12 mouse cellular contexts compared by ENCODE assay signal in genomic region chr19:41344666-41345027, GRCm38 (mm10). TPM values are rescaled to one million over a fixed set of nuclear protein-coding genes. Genes with fewer than 3 reads are reported as not detected.
A peak's percentile ranks its signal among the peaks of the same experiment; 100 is the strongest.
DNase-seq lines count a peak whose midpoint lies in the region; ATAC-seq and TF ChIP-seq lines count a peak whose summit lies in the region.
"Had no signal": no experiment of that assay in that cellular context is flagged by ENCODE, and none has a peak within 500 bp of the region (broad histone marks: within the 10 kb centered on the region; RNA-seq: fewer than 3 reads in every experiment).

No protein-coding gene starts in this region.

- dilution Hi-C loops in CH12.LX (cut with MboI; ENCODE audit: extremely low pct_ligation_motif_present, extremely low pct_unique_long_range_greater_than_20kb, low sequenced_read_pairs) = no loop called here

- no peak for TF ChIP-seq POLR2A in CH12.LX (IDR thresholded peaks at IDR 0.05; ENCODE audit: low read depth, low read length)

- H3K9ac ChIP-seq in kidney, postnatal 0 days (ENCODE audit: low read depth, low read length) = no peak overlapping the region
- peak overlapping the region; percentile 65 for H3K9ac ChIP-seq in CH12.LX (ENCODE audit: insufficient read depth, low read depth)
- peak overlapping the region; percentile 26; the same call in 1 of the 2 replicates for H3K9ac ChIP-seq in liver, postnatal 0 days (replicated peaks)
- H3K9ac ChIP-seq: heart, embryonic 13.5 days; midbrain, embryonic 12.5 days had no signal

- H3K4me2 ChIP-seq in kidney, postnatal 0 days (ENCODE audit: low read length) = no peak overlapping the region
- peak overlapping the region; percentile 78 for H3K4me2 ChIP-seq in CH12.LX (ENCODE audit: insufficient read depth, low read depth, poor library complexity, severe bottlenecking)
- H3K4me2 ChIP-seq in liver, postnatal 0 days (ENCODE audit: low read depth, low read length) = peak overlapping the region; percentile 60
- H3K4me2 ChIP-seq: midbrain, embryonic 12.5 days had no signal

- TF ChIP-seq CTCF in kidney, postnatal 0 days (IDR thresholded peaks at IDR 0.05; ENCODE audit: low read depth) = no peak
- TF ChIP-seq CTCF in CH12.LX (conservative IDR thresholded peaks at IDR 0.05 in 1 of 2, IDR thresholded peaks at IDR 0.05 in 1 of 2; ENCODE audit: low read depth in 2 of 2, low read length in 2 of 2) = no peak
- no peak for TF ChIP-seq CTCF in liver, postnatal 0 days (IDR thresholded peaks at IDR 0.05; ENCODE audit: low read depth)

- no peak for TF ChIP-seq EP300 in CH12.LX (IDR thresholded peaks at IDR 0.05; ENCODE audit: low read length)
- TF ChIP-seq EP300 in liver, postnatal 0 days (IDR thresholded peaks at IDR 0.05; ENCODE audit: low read depth) = no peak

- no peak for ATAC-seq in kidney, postnatal 0 days (replicated peaks; ENCODE audit: low FRiP score, low read depth)
- ATAC-seq in liver, postnatal 0 days = no peak
- ATAC-seq in frontal cortex, adult (ENCODE audit: low TSS enrichment) = no peak

- no peak overlapping the region for H3K4me3 ChIP-seq in kidney, postnatal 0 days (replicated peaks; ENCODE audit: low read depth, low read length)
- peak overlapping the region in 2 of 3 experiments; percentile 15 to 46 for H3K4me3 ChIP-seq in CH12.LX (replicated peaks in 1 of 3; ENCODE audit: low read depth in 2 of 3, low read length in 2 of 3, poor library complexity in 1 of 3)
- peak overlapping the region; percentile 4; the same call in 1 of the 2 replicates for H3K4me3 ChIP-seq in liver, postnatal 0 days (ENCODE audit: low read depth, low read length)
- H3K4me3 ChIP-seq: heart, embryonic 13.5 days; midbrain, embryonic 12.5 days had no signal

- no peak for TF ChIP-seq RAD21 in CH12.LX (IDR thresholded peaks at IDR 0.05; ENCODE audit: low read depth, low read length)

- peak overlapping the region; percentile 19; the same call in 1 of the 2 replicates for H3K27ac ChIP-seq in kidney, postnatal 0 days
- peak overlapping the region; percentile 97 for H3K27ac ChIP-seq in CH12.LX (ENCODE audit: insufficient read depth, low read depth)
- H3K27ac ChIP-seq in liver, postnatal 0 days (ENCODE audit: low read depth) = peak overlapping the region; percentile 91
- H3K27ac ChIP-seq: heart, embryonic 13.5 days; midbrain, embryonic 12.5 days had no signal

- H3K9me3 ChIP-seq in kidney, postnatal 0 days (replicated peaks; ENCODE audit: low read length) = no peaks in the 10 kb centered on the region
- H3K9me3 ChIP-seq in CH12.LX (replicated peaks; ENCODE audit: low read length) = no peaks in the 10 kb centered on the region
- no peaks in the 10 kb centered on the region for H3K9me3 ChIP-seq in liver, postnatal 0 days (ENCODE audit: low read length)
- H3K9me3 ChIP-seq: heart, embryonic 13.5 days; midbrain, embryonic 12.5 days had no signal

- H3K27me3 ChIP-seq in kidney, postnatal 0 days (ENCODE audit: insufficient read depth, low read length) = no peaks in the 10 kb centered on the region
- no peaks in the 10 kb centered on the region for H3K27me3 ChIP-seq in CH12.LX (replicated peaks)
- H3K27me3 ChIP-seq in liver, postnatal 0 days (ENCODE audit: insufficient read depth, low read length) = no peaks in the 10 kb centered on the region
- H3K27me3 ChIP-seq: heart, embryonic 13.5 days had no signal

- DNase-seq in kidney, postnatal 0 days (ENCODE audit: low spot score) = no peak
- DNase-seq in kidney, postnatal 4 days = no peak
- DNase-seq in A20 (ENCODE audit: low read depth, low spot score) (peak; percentile 90), CH12.LX (ENCODE audit: extremely low read depth) (peak; percentile 70)
- DNase-seq in liver, postnatal 0 days = no peak
- DNase-seq in left cerebral cortex, adult 18-20 months (ENCODE audit: low spot score in 2 of 2) = no peak
- no peak for DNase-seq in urinary bladder, postnatal 36 days (ENCODE audit: low spot score in 2 of 2)
- DNase-seq: cerebellum, adult 11-12 months; layer of hippocampus, postnatal 36 days had no signal

- H3K4me1 ChIP-seq in kidney, postnatal 0 days (replicated peaks; ENCODE audit: insufficient read depth, low read length) = peaks cover 3% of the 10 kb centered on the region; the same call in 1 of the 2 replicates
- peaks cover 40 to 88% of the 10 kb centered on the region in 2 experiments for H3K4me1 ChIP-seq in CH12.LX (ENCODE audit: control insufficient read depth in 1 of 2, insufficient read depth in 2 of 2)
- H3K4me1 ChIP-seq in liver, postnatal 0 days (ENCODE audit: insufficient read depth) = peaks cover 72% of the 10 kb centered on the region

- H3K79me2 ChIP-seq in CH12.LX (replicated peaks; ENCODE audit: control insufficient read depth, extremely low read depth, insufficient read depth, poor library complexity, severe bottlenecking) = peaks cover 18% of the 10 kb centered on the region

- 86% methylated on average over 8 of the region's 8 CpGs for WGBS in kidney, postnatal 0 days
- 26% methylated on average over 8 of the region's 8 CpGs for WGBS in liver, postnatal 0 days (ENCODE audit: insufficient replicate concordance)

- in situ Hi-C loops in CH12.LX (cut with MboI; ENCODE audit: low pct_ligation_motif_present, low pct_unique_long_range_greater_than_20kb, low sequenced_read_pairs) = no loop called here

- no peaks in the 10 kb centered on the region for H3K36me3 ChIP-seq in kidney, postnatal 0 days (ENCODE audit: insufficient read depth, low read length)
- H3K36me3 ChIP-seq in CH12.LX (replicated peaks in 1 of 2; ENCODE audit: control insufficient read depth in 1 of 2, insufficient read depth in 1 of 2, low read length in 1 of 2) = peaks cover 4 to 28% of the 10 kb centered on the region in 2 experiments
- H3K36me3 ChIP-seq in liver, postnatal 0 days (replicated peaks; ENCODE audit: insufficient read depth, low read length) = no peaks in the 10 kb centered on the region
- H3K36me3 ChIP-seq: heart, embryonic 13.5 days; midbrain, embryonic 12.5 days had no signal

TF ChIP-seq in CH12.LX, 34 proteins besides CTCF, POLR2A, EP300 and RAD21:
- TF ChIP-seq HCFC1 (IDR thresholded peaks at IDR 0.05; ENCODE audit: low read depth, low read length) (no peak), SMC3 (IDR thresholded peaks at IDR 0.05; ENCODE audit: low read depth, low read length) (0 out of 2 replicates have a peak, but pooled peaks have one; percentile 19)

RNA-seq across cellular contexts. Expression of gene Pik3ap1, which starts 40.3 kb away (rescaled TPM):
- 1.3 and 1.7 TPM in 2 replicates for polyA plus RNA-seq in kidney, postnatal 0 days (2015; fragmentation: Nextera tagmentation; extraction: Ambion mirVana)
- total RNA-seq in CH12.LX (2012; rRNA removed) (34.3 and 37.4 TPM in 2 replicates), CH12.LX (2014; rRNA removed) (25.1 and 26.7 TPM in 2 replicates)
- polyA plus RNA-seq in CH12.LX (2012; ENCODE audit: insufficient read length, low read depth) = 98.6 and 106 TPM in 2 replicates
- polyA plus RNA-seq in liver, postnatal 0 days (2015; fragmentation: Nextera tagmentation; extraction: Ambion mirVana) = 17.1 and 21.8 TPM in 2 replicates
- total RNA-seq in left cerebral cortex, adult 18-20 months (2021) = 1 to 10 TPM; 2.4 to 2.6 TPM

Comparison
In these comparisons a context has a peak if more than half of its experiments do, and no peak if none do; other contexts are left out.
1. DNase-seq: peak in A20 (single experiment) and CH12.LX (single experiment); none in kidney, postnatal 0 days (single experiment), kidney, postnatal 4 days (0 of 2), liver, postnatal 0 days (single experiment), left cerebral cortex, adult 18-20 months (0 of 2) and urinary bladder, postnatal 36 days (0 of 2).
2. H3K27ac ChIP-seq: peak in every context shown above with its lines; median percentile 97 in CH12.LX; 91 in liver, postnatal 0 days; 19 in kidney, postnatal 0 days.